Mouse (Mus musculus) erythroblast, embryonic 14.5 days (primary cell): ENCODE data around the gene Stk40.

Experiments used
- GATA1 ChIP-seq: IDR thresholded peaks from 2 replicates; pipeline ENCODE4 v1.6.1; 2012; ENCODE audit warnings: low read length, inconsistent platforms, mixed read lengths
- TAL1 ChIP-seq: IDR thresholded peaks from 3 replicates; pipeline ENCODE4 v1.6.1; 2012; ENCODE audit warnings: low read length, inconsistent platforms, mixed read lengths

DNA sequence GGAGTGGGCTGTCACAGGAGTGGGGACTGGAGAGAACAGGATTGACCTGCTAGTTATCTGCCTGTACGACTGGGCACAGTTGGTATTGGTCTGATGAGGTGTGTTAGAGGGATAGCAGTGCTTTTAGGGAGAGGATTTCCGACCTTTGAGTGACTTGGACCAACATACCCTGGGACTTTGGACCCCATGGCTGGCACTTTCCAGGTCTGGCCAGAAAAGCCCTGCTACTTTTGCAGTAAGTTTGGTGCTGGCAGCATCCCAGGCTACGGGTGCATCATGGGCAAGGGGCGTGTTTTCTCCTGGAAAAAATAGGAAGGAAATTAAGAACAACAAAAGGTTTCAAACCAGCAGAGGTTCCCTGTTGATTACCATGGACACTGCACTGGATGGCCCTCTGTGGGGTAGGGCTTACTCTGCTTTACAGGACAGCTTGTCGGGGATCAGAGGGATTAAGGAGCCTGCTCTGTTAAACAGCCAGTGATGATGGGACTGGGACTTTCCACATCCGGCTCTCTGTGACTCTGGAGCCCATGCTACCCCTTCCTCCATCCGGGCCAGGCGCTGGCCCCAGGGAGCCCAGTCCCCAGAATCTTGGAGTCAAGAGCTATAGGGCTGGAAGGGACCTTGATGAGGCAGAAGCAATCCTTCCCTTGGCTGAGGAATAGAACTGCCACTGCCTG is 4.4 kb downstream of the Stk40 start:
- TF ChIP-seq TAL1 (no peak), GATA1 (no peak)
